Mouse (Mus musculus) liver, postnatal 0 days (tissue): ENCODE results near the gene Gm29094. TPM values are rescaled to one million over a fixed set of nuclear protein-coding genes. Genes with fewer than 3 reads are reported as not detected.

Source experiments
- ATAC-seq: fragments of 200-750 bp; cut with Nextera tagmentation; 2 replicates; pipeline ENCODE4 v1.8.0; 2017; ENCODE audit warnings: mild to moderate bottlenecking, moderate library complexity
- DNase-seq: peaks from one replicate; pipeline ENCODE4 v3.0.0-alpha.2; 2016
- H3K27ac ChIP-seq: fragments of 300-500 bp; sonication (generic); 2 replicates; pipeline ENCODE4 v1.5.1; 2014; ENCODE audit warnings: antibody characterized with exemption, moderate library complexity, mild to moderate bottlenecking, low read depth
- H3K27me3 ChIP-seq: fragments of 300-500 bp; sonication (generic); 2 replicates; pipeline ENCODE4 v1.6.1; 2014; ENCODE audit warnings: low read length, control low read depth, mixed read lengths; ENCODE audit not compliant: insufficient read depth
- H3K36me3 ChIP-seq: fragments of 300-500 bp; sonication (generic); replicated peaks from 2 replicates; pipeline ENCODE4 v1.6.1; 2014; ENCODE audit warnings: mild to moderate bottlenecking, control low read depth, low read length, moderate library complexity, mixed read lengths; ENCODE audit not compliant: insufficient read depth
- H3K4me1 ChIP-seq: fragments of 300-500 bp; sonication (generic); 2 replicates; pipeline ENCODE4 v1.6.1; 2014; ENCODE audit warnings: antibody characterized with exemption, mild to moderate bottlenecking, control low read depth; ENCODE audit not compliant: insufficient read depth
- H3K4me2 ChIP-seq: fragments of 300-500 bp; sonication (generic); 2 replicates; pipeline ENCODE4 v1.6.1; 2014; ENCODE audit warnings: low read depth, mild to moderate bottlenecking, low read length, moderate library complexity, mixed read lengths
- H3K4me3 ChIP-seq: fragments of 300-500 bp; sonication (generic); 2 replicates; pipeline ENCODE4 v1.5.1; 2014; ENCODE audit warnings: low read depth, low read length
- H3K9ac ChIP-seq: fragments of 300-500 bp; sonication (generic); replicated peaks from 2 replicates; pipeline ENCODE4 v1.6.1; 2014; ENCODE audit warnings: mild to moderate bottlenecking, moderate library complexity
- H3K9me3 ChIP-seq: fragments of 300-500 bp; sonication (generic); 2 replicates; pipeline ENCODE4 v1.6.1; 2016; ENCODE audit warnings: mild to moderate bottlenecking, control low read depth, low read length, mixed read lengths
- CTCF ChIP-seq: sonication (generic); IDR thresholded peaks from 2 replicates; pipeline ENCODE4 v1.5.1; 2016; ENCODE audit warnings: antibody characterized with exemption, low read depth
- EP300 ChIP-seq: IDR thresholded peaks from 2 replicates; pipeline ENCODE4 v1.6.1; 2016; ENCODE audit warnings: antibody characterized with exemption, low read depth, mild to moderate bottlenecking
- WGBS: fragments of 180-500 bp; shearing (Covaris S2); extraction: QIAGEN DNeasy Blood & Tissue Kit; methylation state at CpG from one replicate; pipeline ENCODE4 v1.1.7; 2014; ENCODE audit not compliant: insufficient replicate concordance; 5-methylcytosine and 5-hydroxymethylcytosine counted together
- polyA plus RNA-seq: library from polyadenylated mRNA; unstranded; fragments of >200 nt; fragmentation: Nextera tagmentation; extraction: Ambion mirVana; gene quantifications from 2 replicates; pipeline ENCODE4 v1.2.1, GENCODE M21; 2015

The Gm29094 gene
- polyA plus RNA-seq, 1 experiment from 2014 or later = 0.46 TPM

- no peak overlapping the region for H3K4me2 ChIP-seq
- no peaks in the 10 kb centered on the region for H3K27me3 ChIP-seq
- H3K9me3 ChIP-seq = no peaks in the 10 kb centered on the region
- DNase-seq (no peak), ATAC-seq (peak; percentile 35)
- H3K4me3 ChIP-seq = no peak overlapping the region
- no peak for TF ChIP-seq EP300
- no peak for TF ChIP-seq CTCF
- WGBS = 38% methylated on average over 12 of the region's 12 CpGs
- H3K9ac ChIP-seq = no peak overlapping the region
- H3K27ac ChIP-seq = no peak overlapping the region
- no peaks in the 10 kb centered on the region for H3K4me1 ChIP-seq
- no peaks in the 10 kb centered on the region for H3K36me3 ChIP-seq
Measured at GRCm38 (mm10) chr9:89256556-89257335, 57.6 kb downstream of the Gm29094 start.

GRCm38 (mm10) chr9:89263968-89264367 is 64.8 kb downstream of the Gm29094 start:
- no peak overlapping the region for H3K4me2 ChIP-seq
- peaks cover 3% of the 10 kb centered on the region; the same call in 1 of the 2 replicates for H3K4me1 ChIP-seq
- H3K9me3 ChIP-seq = no peaks in the 10 kb centered on the region
- H3K27ac ChIP-seq = no peak overlapping the region
- ATAC-seq (no peak), DNase-seq (no peak)
- no peak overlapping the region for H3K9ac ChIP-seq
- H3K36me3 ChIP-seq = no peaks in the 10 kb centered on the region
- no peak overlapping the region for H3K4me3 ChIP-seq
- no peaks in the 10 kb centered on the region for H3K27me3 ChIP-seq
- WGBS = 85% methylated on average over 3 of the region's 3 CpGs
- no peak for TF ChIP-seq CTCF
- no peak for TF ChIP-seq EP300

- no peak for TF ChIP-seq CTCF
- TF ChIP-seq EP300 = no peak
- no peak overlapping the region for H3K27ac ChIP-seq
- ATAC-seq (no peak), DNase-seq (no peak)
- no peak overlapping the region for H3K4me3 ChIP-seq
- no peak overlapping the region for H3K4me2 ChIP-seq
- H3K4me1 ChIP-seq = peaks cover 3% of the 10 kb centered on the region; the same call in 1 of the 2 replicates
- no peaks in the 10 kb centered on the region for H3K27me3 ChIP-seq
- no peak overlapping the region for H3K9ac ChIP-seq
- H3K36me3 ChIP-seq = no peaks in the 10 kb centered on the region
- H3K9me3 ChIP-seq = no peaks in the 10 kb centered on the region
- 73% methylated on average over 1 of the region's 1 CpGs for WGBS
Measured at GRCm38 (mm10) chr9:89264571-89264970, 65.4 kb downstream of the Gm29094 start.

Other genes starting within 250 kb of the Gm29094 start
- gene Bcl2a1a, start 242.5 kb upstream of the Gm29094 start, polyA plus RNA-seq = 1.1 and 1.9 TPM in 2 replicates
- gene Trim43b, start 106.5 kb upstream of the Gm29094 start, polyA plus RNA-seq = not detected in 2 replicates
- 5.2 and 7.3 TPM in 2 replicates for gene Bcl2a1b, start 170 bp upstream of the Gm29094 start, polyA plus RNA-seq
- gene Mthfs, start 11.3 kb downstream of the Gm29094 start, polyA plus RNA-seq = 39.6 and 43.6 TPM in 2 replicates